Mouse (Mus musculus) layer of hippocampus, adult 18-20 months (tissue): ENCODE measurements around the gene Ube2q1. TPM values are rescaled to one million over a fixed set of nuclear protein-coding genes. Genes with fewer than 3 reads are reported as not detected.

Experiments
- DNase-seq, 2 experiments: peaks; one replicate each; pipeline ENCODE4 v3.0.0; 2022; ENCODE audit warnings: low spot score in 2 of 2
- total RNA-seq, 2 experiments: library from RNA; stranded (reverse); gene quantifications; 2 replicates each; pipeline ENCODE4 v1.2.3; 2021

The Ube2q1 gene
- total RNA-seq, 2 experiments from 2014 or later: 94.7 to 96.2 TPM

DNA sequence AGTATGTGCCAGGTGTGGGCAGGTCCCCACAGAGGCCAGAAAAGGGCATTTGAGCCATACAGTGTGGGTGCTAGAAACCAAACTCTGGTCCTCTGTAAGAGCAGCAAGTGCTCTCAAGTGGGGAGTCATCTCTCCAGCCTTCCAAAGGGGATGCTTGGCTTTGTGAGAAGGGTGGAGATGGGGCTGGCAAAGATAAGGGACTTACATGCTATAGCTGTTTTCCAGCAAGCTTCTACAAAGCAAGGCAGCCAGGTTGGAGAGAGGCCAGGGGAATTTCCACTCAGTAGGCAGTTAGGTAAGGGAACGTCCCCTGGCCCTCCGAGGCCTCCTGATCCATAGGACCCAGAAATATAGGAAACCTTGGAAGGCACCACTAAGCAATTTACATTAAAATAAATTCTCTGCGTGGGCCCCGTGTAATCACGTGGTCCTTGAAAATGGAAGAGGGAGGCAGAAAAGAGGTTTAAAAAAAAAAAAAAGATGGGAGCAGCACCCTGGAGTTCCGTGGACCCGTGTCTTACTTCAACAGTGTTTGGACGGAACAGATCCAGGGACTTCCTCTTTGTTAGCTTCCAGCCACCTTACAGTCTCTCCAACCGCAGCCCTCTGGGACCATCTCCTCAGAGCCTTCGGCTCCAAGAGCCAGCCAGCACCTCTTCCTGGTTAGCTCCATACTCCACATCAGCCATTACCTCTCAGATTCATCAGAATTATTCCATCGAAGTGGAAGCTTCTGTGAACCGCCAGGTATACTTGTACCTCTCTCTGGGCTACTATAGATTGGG lies 47.1 kb downstream of the Ube2q1 start:
- DNase-seq: no peak

GRCm38 (mm10) chr3:89821096-89821513 lies 47.7 kb downstream of the Ube2q1 start:
- DNase-seq: no peak

DNA sequence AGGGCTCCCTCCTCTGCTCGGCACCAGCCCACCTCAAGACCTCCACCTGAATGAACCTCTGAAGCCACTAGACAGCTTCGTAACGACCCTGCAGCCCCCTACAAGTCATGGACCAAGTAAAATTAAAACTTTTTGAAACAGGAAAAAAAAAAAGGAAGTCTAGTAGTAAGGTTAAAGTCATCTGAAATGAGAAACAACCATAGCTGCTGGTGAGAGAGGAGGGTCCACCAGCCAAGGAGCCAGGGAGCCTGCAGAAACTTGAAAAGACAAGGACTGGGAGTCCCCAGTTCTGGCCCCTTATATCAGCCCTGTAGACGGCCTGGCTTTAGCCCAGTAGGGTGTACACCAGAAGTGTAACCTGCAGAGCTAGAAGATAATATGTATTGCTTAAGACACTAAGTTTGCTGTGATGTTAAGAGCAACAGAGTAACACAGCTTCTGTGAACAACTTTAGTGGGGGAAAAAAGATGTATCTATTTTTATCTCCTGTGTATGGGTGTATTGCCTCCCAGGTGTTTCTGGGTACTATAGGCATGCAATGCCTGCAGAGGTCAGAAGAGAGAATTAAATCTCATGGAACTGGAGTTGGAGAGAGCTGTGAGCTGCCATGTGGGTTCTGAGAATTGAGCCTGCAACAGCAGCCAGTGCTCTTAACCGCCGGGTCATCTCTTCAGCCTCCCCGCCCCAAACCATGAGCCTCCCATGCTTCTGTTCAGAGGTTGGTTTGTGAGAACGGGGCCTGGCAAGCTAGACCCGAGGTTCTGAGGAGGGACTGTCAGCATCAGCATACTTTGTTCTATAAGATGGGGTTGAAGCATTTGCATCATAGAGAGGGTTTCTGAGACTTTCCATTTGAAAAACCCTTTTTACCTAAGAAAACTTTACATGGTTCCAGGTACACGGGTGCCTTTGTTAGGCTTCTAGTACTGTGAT lies 48.4 kb downstream of the Ube2q1 start:
- no peak for DNase-seq

DNA sequence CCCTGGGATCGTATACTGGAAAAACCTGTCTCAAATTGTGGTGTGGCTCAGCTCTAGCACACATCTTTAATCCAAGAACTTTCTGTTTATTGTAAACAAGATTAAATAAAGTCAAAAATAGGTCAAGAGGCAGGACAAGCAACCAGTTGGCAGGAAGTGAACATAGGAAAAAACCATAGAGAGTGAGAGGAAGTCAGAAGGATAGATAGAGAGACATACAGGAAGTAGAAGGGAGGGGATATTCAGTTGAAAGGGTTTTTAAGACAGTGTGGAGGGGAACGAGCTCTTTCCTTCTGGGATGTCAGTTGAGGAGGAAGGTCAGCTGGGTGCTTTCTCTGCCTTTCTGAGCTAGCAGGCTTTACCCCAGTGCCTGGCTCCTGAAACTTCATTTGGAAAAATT lies 50.2 kb downstream of the Ube2q1 start:
- no peak for DNase-seq

DNA sequence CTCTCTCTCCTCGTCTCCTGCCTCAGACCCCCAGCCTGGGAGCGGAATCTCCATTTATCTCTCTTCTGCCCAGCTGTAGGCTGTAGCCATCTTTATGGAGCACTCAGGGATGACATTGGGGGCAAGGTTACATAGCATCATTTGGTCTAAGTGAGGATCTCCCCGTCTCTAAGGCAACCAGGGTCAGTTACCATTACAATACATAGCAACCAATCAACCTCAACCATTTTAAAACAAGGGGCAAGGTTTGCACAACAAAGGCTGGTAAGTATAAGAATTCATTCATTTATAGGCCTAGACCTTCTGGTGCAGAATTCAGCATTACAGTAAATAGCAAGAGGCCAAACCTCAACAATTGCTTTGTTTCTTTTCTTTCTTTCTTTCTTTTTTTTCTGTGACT lies 52.9 kb downstream of the Ube2q1 start:
- DNase-seq: no peak

DNA sequence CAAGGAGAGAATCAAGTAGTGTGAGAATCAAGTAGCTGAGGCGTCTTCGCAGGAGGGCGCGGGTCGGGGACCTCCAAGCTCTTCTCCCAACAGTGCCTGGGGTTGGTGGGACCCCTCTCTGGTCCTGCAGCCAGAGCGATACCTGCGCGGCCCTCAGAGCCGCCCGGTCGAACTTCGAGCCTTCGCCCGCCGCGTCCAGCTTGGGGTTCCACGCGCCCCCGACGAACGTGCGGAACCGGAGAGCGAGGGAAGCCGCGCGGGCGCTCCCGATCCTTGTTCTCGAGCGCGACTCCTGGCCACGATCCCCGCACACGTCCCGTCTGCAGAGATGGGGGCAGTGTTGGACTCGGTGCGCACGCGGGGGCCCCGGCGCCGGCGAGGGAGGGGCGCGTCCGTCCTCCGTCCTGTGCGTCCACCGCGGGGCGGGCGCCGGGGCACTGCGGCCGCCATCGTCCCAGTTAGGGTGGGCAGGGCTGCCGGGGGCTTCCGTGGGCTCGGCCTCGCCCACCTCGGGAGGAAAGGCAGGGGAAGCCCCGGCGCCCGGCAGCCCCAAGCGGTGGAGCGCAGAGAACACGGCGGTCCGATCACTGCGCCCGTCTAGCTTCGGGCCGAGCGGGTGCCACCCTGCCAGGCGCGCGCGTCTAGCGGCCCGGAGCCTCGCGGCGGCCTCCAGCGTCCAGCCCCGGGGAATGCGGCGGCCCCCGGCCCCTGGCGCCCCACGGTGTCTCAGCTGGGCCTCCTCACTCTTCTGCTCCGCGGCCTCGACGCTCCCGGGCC lies 57.6 kb downstream of the Ube2q1 start, which contains the start of gene She:
Gene She (plus strand): TSS at position 556 of the 777 bp plus-strand sequence.
- DNase-seq: no peak

Other genes starting within 250 kb of the Ube2q1 start
- gene Adar, start 58.6 kb upstream of the Ube2q1 start, total RNA-seq: 100 to 1,000 TPM; 117 to 124 TPM
- gene Chrnb2, start 9.0 kb upstream of the Ube2q1 start, total RNA-seq: 10 to 100 TPM; 31.3 to 31.5 TPM
- gene She, start 57.8 kb downstream of the Ube2q1 start, total RNA-seq: 1 to 10 TPM; 2.6 to 2.9 TPM
- 1 to 10 TPM; 6.5 to 7.2 TPM for gene Il6ra, start 139.6 kb downstream of the Ube2q1 start, total RNA-seq
- 10 to 100 TPM; 88.0 to 91.6 TPM for gene Atp8b2, start 189.9 kb downstream of the Ube2q1 start, total RNA-seq
- gene Hax1, start 225.2 kb downstream of the Ube2q1 start, total RNA-seq: 10 to 100 TPM; 91.7 to 93.8 TPM